10 mouse cellular contexts compared by ENCODE assay signal in genomic region chr4:134409286-134409685, GRCm38 (mm10). TPM values are rescaled to one million over a fixed set of nuclear protein-coding genes. Genes with fewer than 3 reads are reported as not detected.
DNase-seq lines count a peak whose midpoint lies in the region; ATAC-seq and TF ChIP-seq lines count a peak whose summit lies in the region.
"Had no signal": no experiment of that assay in that cellular context is flagged by ENCODE, and none has a peak within 500 bp of the region (broad histone marks: within the 10 kb centered on the region; RNA-seq: fewer than 3 reads in every experiment).

No protein-coding gene starts in this region.

- H3K27me3 ChIP-seq in intestine, postnatal 0 days (replicated peaks; ENCODE audit: control insufficient read depth, insufficient read depth, low read length): no peaks in the 10 kb centered on the region
- H3K27me3 ChIP-seq in intestine, embryonic 15.5 days (replicated peaks): no peaks in the 10 kb centered on the region
- H3K27me3 ChIP-seq: hindbrain, embryonic 12.5 days had no signal

- peaks cover 61% of the 10 kb centered on the region for H3K36me3 ChIP-seq in intestine, postnatal 0 days (ENCODE audit: control insufficient read depth, insufficient read depth)
- H3K36me3 ChIP-seq in intestine, embryonic 15.5 days: peaks cover 8% of the 10 kb centered on the region; the same call in 1 of the 2 replicates

- no peak overlapping the region for H3K27ac ChIP-seq in intestine, postnatal 0 days (ENCODE audit: low read depth, low read length)
- no peak overlapping the region for H3K27ac ChIP-seq in intestine, embryonic 15.5 days
- H3K27ac ChIP-seq: hindbrain, embryonic 12.5 days had no signal

- ATAC-seq in intestine, postnatal 0 days: no peak
- ATAC-seq in intestine, embryonic 15.5 days: no peak

- peak; percentile 60 for TF ChIP-seq CTCF in intestine, postnatal 0 days (IDR thresholded peaks at IDR 0.05; ENCODE audit: low read depth)

- WGBS in intestine, postnatal 0 days: 75% methylated on average over 5 of the region's 5 CpGs
- WGBS in intestine, embryonic 15.5 days: 77% methylated on average over 5 of the region's 5 CpGs

- DNase-seq in 416B (ENCODE audit: low read depth) (peak; percentile 63), ES-CJ7 (ENCODE audit: low read depth, low spot score) (peak; percentile 83)
- DNase-seq in lung, postnatal 36 days: peak; percentile 20
- no peak for DNase-seq in right cerebral cortex, postnatal 25 days
- no peak for DNase-seq in adrenal gland, postnatal 36 days
- no peak for DNase-seq in frontal cortex, postnatal 10 days (ENCODE audit: low spot score in 2 of 2)
- DNase-seq: embryo, embryonic 11 days had no signal

- no peaks in the 10 kb centered on the region for H3K4me1 ChIP-seq in intestine, postnatal 0 days (replicated peaks; ENCODE audit: control insufficient read depth, insufficient read depth, low read length)
- no peaks in the 10 kb centered on the region for H3K4me1 ChIP-seq in intestine, embryonic 15.5 days (replicated peaks)
- H3K4me1 ChIP-seq: hindbrain, embryonic 12.5 days had no signal

- H3K4me3 ChIP-seq in intestine, postnatal 0 days (ENCODE audit: low read depth, low read length): no peak overlapping the region
- H3K4me3 ChIP-seq in intestine, embryonic 15.5 days (replicated peaks): no peak overlapping the region
- H3K4me3 ChIP-seq: hindbrain, embryonic 12.5 days had no signal

- H3K9ac ChIP-seq in intestine, postnatal 0 days (ENCODE audit: low read depth, low read length): no peak overlapping the region
- H3K9ac ChIP-seq in intestine, embryonic 15.5 days: no peak overlapping the region
- H3K9ac ChIP-seq: hindbrain, embryonic 12.5 days had no signal

- no peaks in the 10 kb centered on the region for H3K9me3 ChIP-seq in intestine, postnatal 0 days (ENCODE audit: control insufficient read depth)
- no peaks in the 10 kb centered on the region for H3K9me3 ChIP-seq in intestine, embryonic 15.5 days
- H3K9me3 ChIP-seq: hindbrain, embryonic 12.5 days had no signal

- H3K4me2 ChIP-seq in intestine, postnatal 0 days (replicated peaks; ENCODE audit: low read depth): no peak overlapping the region
- H3K4me2 ChIP-seq in intestine, embryonic 15.5 days (replicated peaks): no peak overlapping the region
- H3K4me2 ChIP-seq: hindbrain, embryonic 12.5 days had no signal

RNA-seq across cellular contexts. Expression of gene Pafah2, which starts 13.2 kb away (rescaled TPM):
- polyA plus RNA-seq in intestine, postnatal 0 days (2015; fragmentation: Nextera tagmentation; extraction: Ambion mirVana): 39.8 and 49.2 TPM in 2 replicates
- polyA plus RNA-seq in intestine, embryonic 15.5 days (2015; fragmentation: Nextera tagmentation; extraction: Ambion mirVana): 42.4 and 42.6 TPM in 2 replicates
- 10 to 100 TPM; 14.7 to 16.0 TPM for total RNA-seq in adrenal gland, postnatal 36 days (2021)

RNA-seq across cellular contexts. Expression of gene Extl1, which starts 25.6 kb away (rescaled TPM):
- polyA plus RNA-seq in intestine, postnatal 0 days (2015; fragmentation: Nextera tagmentation; extraction: Ambion mirVana): 1.0 and 1.2 TPM in 2 replicates
- 1.4 and 1.5 TPM in 2 replicates for polyA plus RNA-seq in intestine, embryonic 15.5 days (2015; fragmentation: Nextera tagmentation; extraction: Ambion mirVana)
- total RNA-seq in adrenal gland, postnatal 36 days (2021): 1 to 10 TPM; 1.7 to 2.3 TPM

RNA-seq across cellular contexts. Expression of gene Stmn1, which starts 58.8 kb away (rescaled TPM):
- polyA plus RNA-seq in intestine, postnatal 0 days (2015; fragmentation: Nextera tagmentation; extraction: Ambion mirVana): 398 and 412 TPM in 2 replicates
- polyA plus RNA-seq in intestine, embryonic 15.5 days (2015; fragmentation: Nextera tagmentation; extraction: Ambion mirVana): 1,243 and 1,415 TPM in 2 replicates
- total RNA-seq in adrenal gland, postnatal 36 days (2021): 10 to 100 TPM; 46.2 to 53.5 TPM

Comparison
In these comparisons a context has a peak if more than half of its experiments do, and no peak if none do; other contexts are left out.
1. DNase-seq: peak in 416B (single experiment), ES-CJ7 (single experiment) and lung, postnatal 36 days (single experiment); none in right cerebral cortex, postnatal 25 days (single experiment), adrenal gland, postnatal 36 days (0 of 2) and frontal cortex, postnatal 10 days (0 of 2).